Mouse (Mus musculus) forebrain, embryonic 14.5 days (tissue): ENCODE measurements around the gene Sept7. TPM values are rescaled to one million over a fixed set of nuclear protein-coding genes. Genes with fewer than 3 reads are reported as not detected.
A peak's percentile ranks its signal among the peaks of the same experiment; 100 is the strongest.
"Not testable (repeated sequence)": the region's sequence is repeated elsewhere in the genome, so short reads cannot be mapped to it uniquely, and the experiment has no call there.

Experiments
- ATAC-seq: fragments of 200-750 bp; cut with Nextera tagmentation; 2 replicates; pipeline ENCODE4 v1.8.0; 2017; ENCODE audit warnings: mild to moderate bottlenecking, moderate library complexity
- DNase-seq: peaks from one replicate; pipeline ENCODE4 v3.0.0-alpha.2; 2015; ENCODE audit warnings: low spot score
- H3K27ac ChIP-seq: fragments of 300-500 bp; sonication (generic); 2 replicates; pipeline ENCODE4 v1.5.1; 2014; ENCODE audit warnings: low read depth, mild to moderate bottlenecking, control low read depth, low read length, moderate library complexity
- H3K27me3 ChIP-seq: fragments of 300-500 bp; sonication (generic); replicated peaks from 2 replicates; pipeline ENCODE4 v1.6.1; 2014; ENCODE audit warnings: low read length, control low read depth, mixed read lengths; ENCODE audit not compliant: control insufficient read depth, insufficient read depth
- H3K36me3 ChIP-seq: fragments of 300-500 bp; sonication (generic); 2 replicates; pipeline ENCODE4 v1.6.1; 2014; ENCODE audit warnings: low read length, control low read depth; ENCODE audit not compliant: control insufficient read depth, insufficient read depth
- H3K4me1 ChIP-seq: fragments of 300-500 bp; sonication (generic); 2 replicates; pipeline ENCODE4 v1.6.1; 2014; ENCODE audit warnings: antibody characterized with exemption, low read length, control low read depth; ENCODE audit not compliant: control insufficient read depth, insufficient read depth
- H3K4me2 ChIP-seq: fragments of 300-500 bp; sonication (generic); 2 replicates; pipeline ENCODE4 v1.6.1; 2014; ENCODE audit warnings: mild to moderate bottlenecking, control low read depth, low read length
- H3K4me3 ChIP-seq: fragments of 300-500 bp; sonication (generic); 2 replicates; pipeline ENCODE4 v1.5.1; 2014; ENCODE audit warnings: low read depth, low read length, control low read depth
- H3K9ac ChIP-seq: fragments of 300-500 bp; sonication (generic); 2 replicates; pipeline ENCODE4 v1.6.1; 2014; ENCODE audit warnings: mild to moderate bottlenecking, low read length, control low read depth, moderate library complexity
- H3K9me3 ChIP-seq: fragments of 300-500 bp; sonication (generic); replicated peaks from 2 replicates; pipeline ENCODE4 v1.6.1; 2016; ENCODE audit warnings: low read length, control low read depth, mixed read lengths; ENCODE audit not compliant: control insufficient read depth
- WGBS: fragments of 180-500 bp; shearing (Covaris S2); extraction: QIAGEN DNeasy Blood & Tissue Kit; methylation state at CpG from one replicate; pipeline ENCODE4 v1.1.7; 2014; 5-methylcytosine and 5-hydroxymethylcytosine counted together
- polyA plus RNA-seq: library from polyadenylated mRNA; unstranded; fragments of >200 nt; fragmentation: Nextera tagmentation; extraction: Ambion mirVana; gene quantifications from 2 replicates; pipeline ENCODE4 v1.2.1, GENCODE M21; 2014

Sept7 gene
- polyA plus RNA-seq, 1 experiment from 2014 or later, result 270 TPM

DNA sequence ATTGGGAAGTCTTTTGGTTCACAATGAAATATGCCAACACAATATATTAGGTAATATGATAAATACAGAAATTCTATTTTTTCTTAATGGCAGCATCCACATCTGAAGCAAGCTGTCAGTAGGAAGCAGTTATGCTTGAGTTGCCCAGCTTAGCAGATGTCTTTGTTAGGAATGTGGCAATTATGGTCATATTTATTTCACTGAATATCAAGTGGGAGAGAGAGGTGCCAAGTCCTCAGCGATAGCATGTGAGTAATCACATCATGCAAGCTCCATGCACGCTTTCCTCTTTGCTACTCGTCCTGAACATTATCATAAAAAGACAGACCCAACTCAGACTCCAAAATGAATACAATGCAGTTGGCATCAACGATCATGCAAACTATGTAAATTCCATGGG is 27.3 kb upstream of the Sept7 start:
- Histone ChIP-seq H3K4me1 (no peaks in the 10 kb centered on the region), H3K9me3 (no peaks in the 10 kb centered on the region), H3K27ac (no peak overlapping the region), H3K36me3 (no peaks in the 10 kb centered on the region), H3K4me2 (no peak overlapping the region), H3K27me3 (no peaks in the 10 kb centered on the region), H3K4me3 (no peak overlapping the region), H3K9ac (no peak overlapping the region)
- DNase-seq, result peak; percentile 78
- 62% methylated on average over 4 of the region's 4 CpGs for WGBS
- peak; percentile 91 for ATAC-seq

DNA sequence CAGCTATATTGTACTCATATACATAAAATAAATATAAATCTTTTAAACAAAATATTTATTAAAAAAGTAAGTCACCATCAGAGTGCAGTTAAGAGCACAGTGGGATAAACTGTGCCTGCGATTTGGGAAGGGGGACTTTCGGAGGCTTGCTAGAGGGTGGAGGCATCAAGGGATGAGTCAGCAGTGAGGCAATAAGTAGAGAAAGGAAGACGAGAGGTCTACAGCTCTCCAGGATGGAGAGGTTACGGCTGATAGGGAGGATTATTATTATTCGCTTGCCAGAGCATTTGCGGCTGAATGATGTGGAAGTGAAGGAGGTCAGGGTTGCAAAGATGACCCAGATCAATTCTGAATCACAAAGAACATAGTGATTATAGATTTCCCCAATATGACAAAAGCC is 22.5 kb upstream of the Sept7 start:
- 92% methylated on average over 6 of the region's 6 CpGs for WGBS
- DNase-seq, result no peak
- no peaks in the 10 kb centered on the region for H3K27me3 ChIP-seq

DNA sequence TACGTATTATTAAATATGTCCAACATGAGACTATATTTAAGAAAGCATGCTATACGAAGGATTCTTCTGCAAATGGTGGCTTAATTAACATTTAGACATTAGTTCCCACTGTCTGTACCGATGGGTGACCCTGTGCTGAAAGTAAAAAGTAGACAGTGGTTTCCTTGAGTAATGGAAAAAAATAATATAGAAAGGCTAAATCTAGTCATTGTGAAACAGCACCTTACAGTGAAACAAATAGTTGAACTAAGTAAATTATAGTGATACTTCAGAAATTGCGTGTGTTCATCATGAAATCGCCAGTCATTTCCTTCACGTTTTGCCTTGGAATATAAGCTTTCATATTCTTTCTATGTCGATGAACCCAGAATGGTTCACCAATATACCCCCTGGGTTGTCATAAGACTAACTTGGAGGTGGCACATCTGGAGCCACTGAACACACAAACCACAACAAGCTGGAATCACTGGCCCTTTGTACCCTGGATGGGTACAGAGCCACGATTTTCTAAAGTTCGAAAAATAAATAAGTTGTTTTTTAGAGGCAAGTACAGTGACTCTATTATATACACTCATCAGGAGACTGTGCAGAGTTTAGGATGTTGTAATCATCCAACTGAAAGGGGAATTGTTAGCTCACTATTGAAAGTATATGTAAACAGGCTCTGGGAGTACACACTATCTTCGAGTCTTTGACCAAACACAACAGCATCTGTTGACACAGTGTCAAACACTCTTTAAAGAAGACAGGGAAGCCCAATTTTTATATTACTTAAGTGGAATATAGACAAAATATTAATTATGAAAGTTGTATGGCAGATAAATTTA is 21.8 kb upstream of the Sept7 start:
- no peak for ATAC-seq

More for the DNA sequence above, 22.5 kb upstream of the Sept7 start:
- H3K36me3 ChIP-seq, result no peaks in the 10 kb centered on the region
- no peak overlapping the region for H3K27ac ChIP-seq
- no peak overlapping the region for H3K9ac ChIP-seq
- H3K9me3 ChIP-seq, result no peaks in the 10 kb centered on the region
- H3K4me3 ChIP-seq, result no peak overlapping the region
- ATAC-seq, result no peak
- no peak overlapping the region for H3K4me2 ChIP-seq
- no peaks in the 10 kb centered on the region for H3K4me1 ChIP-seq

DNA sequence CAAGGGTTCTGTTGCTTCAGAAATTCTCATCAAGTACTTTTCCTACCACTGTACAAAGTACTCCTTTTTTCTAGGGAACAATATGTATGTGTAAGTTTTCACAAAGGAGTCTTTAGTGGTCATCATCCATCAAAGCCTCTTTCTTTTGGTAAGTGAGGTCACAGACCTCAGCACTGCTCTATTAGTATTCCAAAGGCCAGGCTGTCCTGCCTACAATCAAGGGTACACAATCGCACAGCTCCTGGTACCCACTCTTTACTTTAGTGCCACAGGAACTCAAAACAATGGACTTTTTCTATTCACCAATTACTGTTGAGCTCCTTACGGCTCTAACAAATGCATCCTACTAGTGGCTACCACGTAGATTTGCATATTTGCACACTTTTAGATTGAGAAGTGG is 11.2 kb upstream of the Sept7 start:
- Histone ChIP-seq H3K4me3 (no peak overlapping the region), H3K36me3 (no peaks in the 10 kb centered on the region), H3K27ac (no peak overlapping the region), H3K4me2 (no peak overlapping the region), H3K4me1 (no peaks in the 10 kb centered on the region), H3K9ac (no peak overlapping the region), H3K9me3 (no peaks in the 10 kb centered on the region), H3K27me3 (no peaks in the 10 kb centered on the region)
- DNase-seq, result no peak
- 45% methylated on average over 3 of the region's 3 CpGs for WGBS
- no peak for ATAC-seq

More for the DNA sequence above, 21.8 kb upstream of the Sept7 start:
- 90% methylated on average over 10 of the region's 10 CpGs for WGBS
- Histone ChIP-seq H3K9ac (no peak overlapping the region), H3K4me2 (no peak overlapping the region), H3K36me3 (no peaks in the 10 kb centered on the region), H3K27me3 (no peaks in the 10 kb centered on the region), H3K27ac (no peak overlapping the region), H3K9me3 (no peaks in the 10 kb centered on the region), H3K4me3 (no peak overlapping the region), H3K4me1 (no peaks in the 10 kb centered on the region)
- no peak for DNase-seq

DNA sequence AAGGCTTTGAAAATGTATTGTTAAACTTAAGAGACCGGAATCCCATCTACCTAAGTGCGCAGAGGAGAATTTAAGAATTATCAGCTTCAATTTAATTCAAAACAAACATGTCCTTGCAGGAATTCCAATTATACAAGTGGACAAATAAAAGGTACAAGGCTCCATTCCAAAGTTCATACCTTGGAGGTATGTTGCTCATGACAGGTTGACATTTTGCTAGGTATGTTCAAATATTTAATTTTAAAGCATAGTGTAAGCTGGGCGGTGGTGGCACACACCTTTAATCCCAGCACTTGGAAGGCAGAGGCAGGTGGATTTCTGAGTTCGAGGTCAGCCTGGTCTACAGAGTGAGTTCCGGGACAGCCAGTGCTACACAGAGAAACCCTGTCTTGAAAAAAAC is 10.5 kb upstream of the Sept7 start:
- H3K4me2 ChIP-seq, H3K9ac ChIP-seq, H3K27me3 ChIP-seq, H3K27ac ChIP-seq, H3K4me1 ChIP-seq, H3K4me3 ChIP-seq, ATAC-seq, H3K9me3 ChIP-seq, H3K36me3 ChIP-seq, DNase-seq: not testable (repeated sequence)
- WGBS, result 92% methylated on average over 5 of the region's 5 CpGs

DNA sequence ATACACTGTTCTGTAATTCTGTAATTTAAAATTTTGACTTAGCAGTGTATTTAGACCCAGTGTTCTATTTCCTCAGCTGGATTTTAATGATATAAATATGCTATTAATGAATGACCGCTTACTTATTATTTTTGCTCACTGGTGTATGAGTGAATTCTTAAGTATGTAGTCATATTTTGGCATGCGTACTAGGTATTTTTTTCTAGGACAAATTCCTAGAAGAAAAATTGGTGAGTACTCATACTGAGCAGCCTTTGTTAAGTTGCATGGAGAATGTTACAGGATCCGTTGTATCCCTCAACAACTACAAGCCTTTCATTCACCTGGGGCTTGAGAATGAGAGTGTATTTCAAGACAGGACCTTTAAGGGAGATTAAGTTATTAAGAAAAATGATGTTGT is 10.0 kb upstream of the Sept7 start:
- no peak for DNase-seq
- WGBS, result 91% methylated on average over 3 of the region's 3 CpGs
- H3K9me3 ChIP-seq, result no peaks in the 10 kb centered on the region
- no peak overlapping the region for H3K4me2 ChIP-seq
- H3K27ac ChIP-seq, result no peak overlapping the region
- no peaks in the 10 kb centered on the region for H3K36me3 ChIP-seq
- H3K4me1 ChIP-seq, result no peaks in the 10 kb centered on the region
- no peaks in the 10 kb centered on the region for H3K27me3 ChIP-seq
- H3K9ac ChIP-seq, result no peak overlapping the region
- ATAC-seq, result no peak
- no peak overlapping the region for H3K4me3 ChIP-seq

DNA sequence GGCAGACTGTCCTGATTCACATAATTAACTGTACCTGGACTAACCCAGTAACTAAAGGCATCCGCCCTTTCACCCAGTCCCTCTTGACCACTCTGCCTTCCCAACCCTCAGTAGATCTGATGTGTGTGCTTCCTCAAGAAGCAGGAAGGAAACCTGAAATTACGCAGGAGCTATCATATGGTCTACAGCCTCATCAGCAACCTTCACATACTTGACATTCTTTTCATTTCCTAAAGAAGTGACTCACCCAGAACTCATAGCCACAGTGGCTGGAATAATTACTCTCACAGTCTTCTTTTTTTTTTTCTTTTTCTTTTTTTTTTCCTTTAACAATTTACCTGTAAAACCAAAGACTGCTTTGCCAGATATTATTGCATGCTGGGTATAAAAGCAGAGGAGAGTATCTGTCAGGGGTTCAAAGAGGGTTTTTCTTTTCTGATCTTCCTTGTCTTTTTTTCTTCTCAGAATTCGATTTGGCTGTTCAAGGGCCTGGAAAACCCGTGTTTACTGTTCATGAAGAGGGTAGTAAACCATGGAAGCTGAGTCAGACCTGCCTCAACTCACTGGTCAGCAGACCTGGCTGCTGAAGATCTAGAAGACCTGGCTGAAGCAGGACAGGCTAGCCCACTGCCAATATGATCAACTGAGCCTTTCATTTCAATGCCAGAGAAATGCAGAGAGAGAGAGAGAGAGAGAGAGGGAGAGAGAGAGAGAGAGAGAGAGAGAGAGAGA is 8.1 kb upstream of the Sept7 start:
- H3K4me2 ChIP-seq, result no peak overlapping the region
- H3K27me3 ChIP-seq, result no peaks in the 10 kb centered on the region
- 75% methylated on average over 4 of the region's 4 CpGs for WGBS
- no peak overlapping the region for H3K27ac ChIP-seq
- DNase-seq, result no peak
- no peaks in the 10 kb centered on the region for H3K4me1 ChIP-seq
- no peak overlapping the region for H3K9ac ChIP-seq
- ATAC-seq, result no peak
- no peaks in the 10 kb centered on the region for H3K9me3 ChIP-seq
- no peaks in the 10 kb centered on the region for H3K36me3 ChIP-seq
- H3K4me3 ChIP-seq, result no peak overlapping the region

DNA sequence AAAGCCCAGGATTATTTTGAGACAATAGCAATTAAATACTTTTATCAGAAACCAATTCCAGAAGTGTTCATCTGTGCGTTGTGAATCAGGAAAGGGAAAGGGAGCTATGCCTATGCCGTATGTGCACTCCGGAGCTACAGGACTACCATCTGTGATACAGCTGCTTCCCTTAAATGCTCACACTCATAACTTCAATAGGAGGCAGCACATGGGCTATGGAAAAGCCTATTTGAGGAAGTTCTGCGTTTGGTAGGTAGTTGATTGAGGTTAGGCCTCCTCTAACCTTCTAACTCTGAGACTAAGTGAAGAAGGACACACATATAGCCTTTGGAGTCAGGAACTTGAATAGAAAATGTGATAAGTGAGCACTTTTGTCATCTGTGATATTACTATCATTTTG is 7.1 kb upstream of the Sept7 start:
- no peak for DNase-seq
- WGBS, result 77% methylated on average over 4 of the region's 4 CpGs
- H3K27ac ChIP-seq, result no peak overlapping the region
- H3K27me3 ChIP-seq, result no peaks in the 10 kb centered on the region
- no peak overlapping the region for H3K4me2 ChIP-seq
- no peak overlapping the region for H3K4me3 ChIP-seq
- ATAC-seq, result no peak
- no peaks in the 10 kb centered on the region for H3K36me3 ChIP-seq
- no peak overlapping the region for H3K9ac ChIP-seq
- H3K4me1 ChIP-seq, result no peaks in the 10 kb centered on the region
- no peaks in the 10 kb centered on the region for H3K9me3 ChIP-seq

DNA sequence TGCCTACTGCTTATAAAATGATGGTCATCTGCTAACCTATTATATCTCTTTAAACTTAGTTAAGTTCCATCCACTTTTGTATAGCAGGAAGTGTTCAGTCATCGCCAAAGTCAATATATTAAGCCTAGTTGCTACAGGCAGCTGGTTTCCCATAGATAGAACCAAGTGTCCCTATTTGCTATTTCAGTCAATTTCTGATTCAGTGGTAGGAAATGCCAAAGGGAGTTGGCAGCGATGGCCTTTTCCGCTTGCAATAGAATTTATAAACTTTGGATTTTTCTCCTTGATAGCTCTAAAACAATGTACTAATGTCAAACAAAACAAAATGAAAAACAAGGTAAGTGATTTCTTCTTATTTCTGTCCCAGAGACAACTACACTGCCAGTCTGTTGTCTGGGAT is 5.7 kb upstream of the Sept7 start:
- Histone ChIP-seq H3K4me3 (no peak overlapping the region), H3K9ac (no peak overlapping the region), H3K4me1 (peaks cover 3% of the 10 kb centered on the region; the same call in 1 of the 2 replicates), H3K27me3 (no peaks in the 10 kb centered on the region), H3K27ac (no peak overlapping the region), H3K36me3 (no peaks in the 10 kb centered on the region), H3K4me2 (no peak overlapping the region), H3K9me3 (no peaks in the 10 kb centered on the region)
- 95% methylated on average over 3 of the region's 3 CpGs for WGBS
- ATAC-seq (no peak), DNase-seq (no peak)
